Mouse (Mus musculus) heart, adult 2 months (tissue): Measurements from ENCODE around the gene Arsg.

Experiments used
- CTCF ChIP-seq: fragments of 200-600 bp; IDR thresholded peaks from 2 replicates; pipeline ENCODE4 v1.8.1; 2022; ENCODE audit warnings: antibody characterized with exemption, mild to moderate bottlenecking, moderate library complexity
- POLR2A ChIP-seq: fragments of 200-500 bp; IDR thresholded peaks from 2 replicates; pipeline ENCODE4 v1.6.1; 2011; ENCODE audit warnings: mild to moderate bottlenecking, low read depth, low read length, control low read depth; ENCODE audit not compliant: insufficient read depth

- TF ChIP-seq CTCF (no peak), POLR2A (no peak)
These were observed 16.6 kb downstream of the Arsg start for GRCm38 (mm10) chr11:109489763-109490162.
